Mouse (Mus musculus) liver, adult 2 months (tissue): ENCODE results near the gene Pepd.
A peak's percentile ranks its signal among the peaks of the same experiment; 100 is the strongest.

Experiments
- CTCF ChIP-seq: fragments of 200-500 bp; IDR thresholded peaks from 2 replicates; pipeline ENCODE4 v1.5.1; 2011; ENCODE audit warnings: low read depth, low read length, control low read depth
- POLR2A ChIP-seq: fragments of 200-500 bp; IDR thresholded peaks from 2 replicates; pipeline ENCODE4 v1.6.1; 2011; ENCODE audit warnings: low read length, control low read depth; ENCODE audit not compliant: insufficient read depth; ENCODE audit errors: extremely low read depth

DNA sequence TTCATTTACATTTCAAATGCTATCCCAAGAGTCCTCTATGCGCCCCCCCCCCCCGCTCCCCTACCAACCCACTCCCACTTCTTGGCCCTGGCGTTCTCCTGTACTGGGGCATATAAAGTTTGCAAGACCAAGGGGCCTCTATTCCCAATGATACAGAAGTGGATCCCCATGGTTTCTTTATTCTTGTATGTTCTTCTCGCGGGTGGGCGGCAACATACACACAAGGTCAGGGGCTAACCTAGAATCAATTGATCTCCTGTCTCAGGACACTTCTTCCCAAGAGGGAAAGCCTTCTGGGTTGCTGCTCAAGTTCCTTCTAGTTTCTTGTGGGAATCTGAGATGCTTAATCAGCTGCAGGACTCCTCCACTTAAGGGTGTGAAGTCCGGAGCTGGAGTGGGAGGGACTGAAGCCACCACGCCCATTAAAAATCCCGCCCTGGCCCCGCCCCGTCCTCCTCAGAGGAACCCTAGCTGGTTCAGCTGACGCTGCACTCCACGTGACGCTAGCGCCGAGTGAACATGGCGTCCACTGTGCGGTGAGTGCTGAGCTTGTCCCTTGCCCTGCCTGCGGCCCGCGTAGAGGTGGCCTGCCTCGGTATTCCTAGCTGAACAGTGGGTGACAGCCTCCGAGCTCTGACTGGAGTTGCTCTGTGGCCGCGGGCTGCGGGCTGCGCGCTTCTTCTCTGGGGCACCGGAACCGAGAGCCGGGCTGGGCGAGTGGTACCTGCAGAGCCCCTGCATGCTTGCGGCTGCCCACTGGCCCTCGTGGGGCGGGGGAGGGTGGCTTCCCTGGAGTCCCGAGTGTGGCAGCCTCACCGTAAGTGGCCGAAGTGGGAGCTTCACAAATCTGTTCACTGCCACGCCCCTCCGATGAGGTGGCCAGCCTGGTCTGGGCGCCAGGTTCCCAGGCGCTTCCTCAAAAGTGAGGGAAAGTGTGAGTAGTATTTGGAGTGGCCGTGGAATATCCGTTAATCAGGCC lies at the start of gene Pepd:
- TF ChIP-seq CTCF, result no peak
- TF ChIP-seq POLR2A, result peak; percentile 75
